Mouse (Mus musculus): ENCODE results near the gene Psmc3. TPM values are rescaled to one million over a fixed set of nuclear protein-coding genes. Genes with fewer than 3 reads are reported as not detected.

Gene Psmc3
- polyA plus RNA-seq, 1 experiment from 2014 or later = 301 TPM

- no peak; the same call in none of the 2 replicates for ATAC-seq (ENCODE audit: low FRiP score)
- peak overlapping the region; percentile 76; the same call in 1 of the 2 replicates for H3K27ac ChIP-seq
- peak overlapping the region; percentile 73 for H3K4me3 ChIP-seq (replicated peaks)
- H3K36me3 ChIP-seq (replicated peaks) = 0 out of 2 replicates have a peak, but pooled peaks cover under 1% of the 10 kb centered on the region
- H3K4me1 ChIP-seq = peaks cover 24% of the 10 kb centered on the region
- H3K9me3 ChIP-seq = no peaks in the 10 kb centered on the region
- peak overlapping the region; percentile 82 for H3K4me2 ChIP-seq
- peak overlapping the region; percentile 76 for H3K9ac ChIP-seq
- peaks cover 4% of the 10 kb centered on the region; the same call in 1 of the 2 replicates for H3K27me3 ChIP-seq
- WGBS = 82% methylated on average over 10 of the region's 10 CpGs
These were observed 17.2 kb downstream of the Psmc3 start for GRCm38 (mm10) chr2:91071059-91071458.

GRCm38 (mm10) chr2:91072092-91072491, 18.3 kb downstream of the Psmc3 start:
- Histone ChIP-seq H3K4me1 (peaks cover 24% of the 10 kb centered on the region), H3K36me3 (replicated peaks) (no peaks in the 10 kb centered on the region), H3K27ac (no peak overlapping the region), H3K9ac (no peak overlapping the region), H3K27me3 (peaks cover 4% of the 10 kb centered on the region; the same call in 1 of the 2 replicates), H3K4me3 (replicated peaks) (no peak overlapping the region), H3K4me2 (no peak overlapping the region), H3K9me3 (no peaks in the 10 kb centered on the region)
- no peak for ATAC-seq (ENCODE audit: low FRiP score)
- WGBS = 43% methylated on average over 1 of the region's 1 CpGs

GRCm38 (mm10) chr2:91077957-91078313, 24.1 kb downstream of the Psmc3 start:
- Histone ChIP-seq H3K27ac (no peak overlapping the region), H3K36me3 (replicated peaks) (no peaks in the 10 kb centered on the region), H3K27me3 (peaks cover 15% of the 10 kb centered on the region; the same call in 1 of the 2 replicates), H3K4me2 (peak overlapping the region; percentile 96), H3K4me1 (peaks cover 13% of the 10 kb centered on the region), H3K4me3 (replicated peaks) (peak overlapping the region; percentile 54), H3K9ac (peak overlapping the region; percentile 79; the same call in 1 of the 2 replicates), H3K9me3 (no peaks in the 10 kb centered on the region)
- no peak for ATAC-seq (ENCODE audit: low FRiP score)
- 18% methylated on average over 12 of the region's 12 CpGs for WGBS

- Histone ChIP-seq H3K4me2 (peak overlapping the region; percentile 96), H3K27me3 (peaks cover 15% of the 10 kb centered on the region; the same call in 1 of the 2 replicates), H3K9ac (peak overlapping the region; percentile 79), H3K36me3 (replicated peaks) (no peaks in the 10 kb centered on the region), H3K4me1 (peaks cover 13% of the 10 kb centered on the region), H3K9me3 (no peaks in the 10 kb centered on the region), H3K4me3 (replicated peaks) (peak overlapping the region; percentile 54), H3K27ac (no peak overlapping the region)
- under 1% methylated on average over 20 of the region's 36 CpGs for WGBS
- peak; percentile 73 for ATAC-seq (ENCODE audit: low FRiP score)
These were observed 24.7 kb downstream of the Psmc3 start for GRCm38 (mm10) chr2:91078314-91079025.

- Histone ChIP-seq H3K4me3 (replicated peaks) (peak overlapping the region; percentile 54), H3K27me3 (peaks cover 15% of the 10 kb centered on the region; the same call in 1 of the 2 replicates), H3K27ac (no peak overlapping the region), H3K4me1 (peaks cover 13% of the 10 kb centered on the region), H3K9me3 (no peaks in the 10 kb centered on the region), H3K9ac (peak overlapping the region; percentile 79), H3K36me3 (replicated peaks) (no peaks in the 10 kb centered on the region), H3K4me2 (peak overlapping the region; percentile 96)
- WGBS = 35% methylated on average over 5 of the region's 5 CpGs
- ATAC-seq (ENCODE audit: low FRiP score) = no peak
These were observed 25.2 kb downstream of the Psmc3 start for GRCm38 (mm10) chr2:91079026-91079384.

GRCm38 (mm10) chr2:91080784-91081513, 27.1 kb downstream of the Psmc3 start:
- Histone ChIP-seq H3K9me3 (no peaks in the 10 kb centered on the region), H3K27ac (no peak overlapping the region), H3K4me2 (no peak overlapping the region), H3K4me1 (peaks cover 13% of the 10 kb centered on the region), H3K36me3 (replicated peaks) (no peaks in the 10 kb centered on the region), H3K27me3 (peaks cover 11% of the 10 kb centered on the region; the same call in 1 of the 2 replicates), H3K9ac (no peak overlapping the region), H3K4me3 (replicated peaks) (no peak overlapping the region)
- WGBS = 84% methylated on average over 8 of the region's 8 CpGs
- ATAC-seq (ENCODE audit: low FRiP score) = no peak

- H3K4me3 ChIP-seq (replicated peaks) = no peak within 1 kb of the TSS
- no peaks in the 10 kb centered on the region for H3K36me3 ChIP-seq (replicated peaks)
- no peak within 1 kb of the TSS for H3K27ac ChIP-seq
- H3K4me2 ChIP-seq = no peak within 1 kb of the TSS
- no peak within 1 kb of the TSS for H3K9ac ChIP-seq
- H3K27me3 ChIP-seq = peaks cover 11% of the 10 kb centered on the region; the same call in 1 of the 2 replicates
- peaks cover 17% of the 10 kb centered on the region for H3K4me1 ChIP-seq
- no peak for ATAC-seq (ENCODE audit: low FRiP score)
- WGBS = 85% methylated on average over 13 of the region's 13 CpGs
- no peaks in the 10 kb centered on the region for H3K9me3 ChIP-seq
These were observed 28.2 kb downstream of the Psmc3 start, which contains the start of gene Spi1 for GRCm38 (mm10) chr2:91081775-91082695. Gene Spi1 (plus strand): TSS chr2:91082390.

- Histone ChIP-seq H3K36me3 (replicated peaks) (no peaks in the 10 kb centered on the region), H3K9ac (no peak overlapping the region), H3K4me3 (replicated peaks) (no peak overlapping the region), H3K4me1 (peaks cover 17% of the 10 kb centered on the region), H3K27ac (no peak overlapping the region), H3K27me3 (peaks cover 11% of the 10 kb centered on the region; the same call in 1 of the 2 replicates), H3K9me3 (no peaks in the 10 kb centered on the region), H3K4me2 (no peak overlapping the region)
- WGBS = 78% methylated on average over 11 of the region's 11 CpGs
- ATAC-seq (ENCODE audit: low FRiP score) = no peak
These were observed 29.0 kb downstream of the Psmc3 start for GRCm38 (mm10) chr2:91082844-91083243.

GRCm38 (mm10) chr2:91083366-91083940, 29.6 kb downstream of the Psmc3 start:
- H3K9ac ChIP-seq = no peak overlapping the region
- ATAC-seq (ENCODE audit: low FRiP score) = no peak
- H3K4me3 ChIP-seq (replicated peaks) = no peak overlapping the region
- no peaks in the 10 kb centered on the region for H3K9me3 ChIP-seq
- H3K4me2 ChIP-seq = no peak overlapping the region
- WGBS = 54% methylated on average over 1 of the region's 1 CpGs
- H3K27ac ChIP-seq = no peak overlapping the region
- peaks cover 6% of the 10 kb centered on the region; the same call in 1 of the 2 replicates for H3K27me3 ChIP-seq
- no peaks in the 10 kb centered on the region for H3K36me3 ChIP-seq (replicated peaks)
- peaks cover 12% of the 10 kb centered on the region for H3K4me1 ChIP-seq

- Histone ChIP-seq H3K27ac (no peak overlapping the region), H3K9me3 (no peaks in the 10 kb centered on the region), H3K4me1 (0 out of 2 replicates have a peak, but pooled peaks cover 4% of the 10 kb centered on the region), H3K27me3 (no peaks in the 10 kb centered on the region), H3K4me2 (no peak overlapping the region), H3K4me3 (replicated peaks) (no peak overlapping the region), H3K36me3 (replicated peaks) (no peaks in the 10 kb centered on the region), H3K9ac (no peak overlapping the region)
- WGBS = 83% methylated on average over 15 of the region's 15 CpGs
- no peak for ATAC-seq (ENCODE audit: low FRiP score)
These were observed 30.5 kb downstream of the Psmc3 start for GRCm38 (mm10) chr2:91084179-91084820.
